Mouse (Mus musculus): Measurements from ENCODE around the gene Mpl. TPM values are rescaled to one million over a fixed set of nuclear protein-coding genes. Genes with fewer than 3 reads are reported as not detected.

The Mpl gene
- polyA plus RNA-seq (2012; rRNA removed), result 0.03 TPM in 2 replicates

DNA sequence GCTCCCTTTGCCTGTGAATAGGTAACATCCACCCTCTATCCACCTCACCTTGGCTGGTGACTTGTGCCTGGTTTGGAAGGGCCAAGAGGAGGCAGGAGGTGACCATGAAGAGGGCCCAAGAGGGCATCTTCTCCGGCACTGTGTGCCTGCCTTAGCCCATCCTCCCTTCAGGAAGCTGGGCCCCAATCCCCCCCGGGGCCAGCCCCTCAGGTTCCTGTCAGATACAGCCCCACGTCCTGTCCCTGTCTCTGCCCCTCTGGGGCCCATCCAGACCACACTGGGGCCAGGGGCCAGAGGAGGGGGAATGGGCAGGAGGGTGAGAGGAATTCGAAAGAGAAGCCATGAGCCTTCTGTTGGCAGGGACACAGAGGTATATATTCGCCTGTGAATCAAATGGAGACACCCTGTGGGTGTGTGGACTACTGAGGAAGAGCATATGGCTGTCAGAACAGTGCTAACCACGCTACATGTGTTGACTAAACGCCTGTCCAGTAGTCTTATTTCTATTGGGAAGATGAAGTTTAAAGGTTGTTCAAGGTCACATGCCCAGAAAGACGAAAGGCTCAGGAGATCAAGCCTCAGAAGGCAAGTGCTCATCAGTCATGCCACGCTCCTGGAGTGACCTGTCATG is at the start of gene Mpl:
Gene Mpl (minus strand): TSS at position 169 of the 631 bp plus-strand sequence.

DNA sequence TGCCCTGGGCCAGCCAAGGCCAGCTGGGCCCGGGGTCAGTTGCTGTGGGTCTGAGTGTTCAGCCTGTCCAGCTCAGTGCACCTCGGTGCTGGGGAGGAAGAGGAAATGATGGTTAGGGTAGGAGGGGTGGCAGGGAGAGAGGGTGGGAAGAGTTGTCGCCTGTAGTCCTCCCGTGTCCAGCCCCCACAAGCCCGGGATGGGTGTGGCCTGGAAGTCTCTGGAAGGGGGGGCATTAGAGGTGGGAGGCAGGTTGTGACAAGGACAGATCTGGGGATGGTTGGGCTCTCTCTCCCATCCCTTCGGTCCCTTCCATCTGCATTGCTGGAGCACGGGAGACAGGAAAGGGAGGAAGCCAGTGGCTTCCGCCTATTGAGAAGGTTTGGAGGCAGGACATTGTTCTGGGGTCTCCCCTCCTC is 32.4 kb upstream of the Mpl start, which contains the start of gene Tie1:
Gene Tie1 (minus strand): TSS at position 345 of the 416 bp plus-strand sequence.

DNA sequence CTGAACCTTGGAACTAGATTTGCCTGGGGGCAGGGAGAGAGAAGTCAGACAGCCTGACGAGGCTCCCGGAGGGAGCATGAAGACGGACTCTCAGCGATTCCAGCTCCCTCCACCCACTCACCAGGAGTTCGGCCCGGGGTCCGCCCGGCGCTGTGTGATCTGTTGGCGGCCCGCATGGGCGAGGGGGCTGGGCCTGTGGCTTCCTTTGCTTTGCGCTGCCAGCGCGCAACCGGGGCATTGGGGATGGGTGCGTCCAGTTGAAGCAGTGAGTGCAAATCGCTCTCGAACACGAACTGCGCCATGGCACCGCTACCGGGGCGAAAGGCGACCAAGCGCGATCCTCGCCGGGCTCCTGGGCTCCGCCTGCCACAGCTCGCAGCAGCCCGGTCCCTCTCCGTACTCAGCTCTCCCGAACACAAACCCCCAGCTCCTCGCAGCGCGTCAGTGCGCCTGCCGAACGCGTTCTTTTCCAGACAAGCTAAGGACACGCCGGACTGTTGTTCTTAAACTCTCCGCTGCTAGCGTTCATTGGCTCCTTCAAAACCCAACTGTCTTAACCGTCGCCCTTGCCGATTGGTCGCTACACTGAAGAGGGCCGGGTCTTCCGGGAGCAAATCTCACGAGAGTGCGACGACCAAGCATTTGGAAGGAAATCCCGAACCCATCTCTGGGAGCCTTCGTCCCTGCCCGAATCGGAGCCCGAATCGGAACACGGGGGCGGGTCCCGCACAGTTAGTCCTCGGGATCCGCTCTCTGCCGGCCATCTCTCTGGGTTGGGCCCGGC is 20.3 kb downstream of the Mpl start, which contains the start of gene Cdc20:
Gene Cdc20 (minus strand): TSS at position 533 of the 784 bp plus-strand sequence.

DNA sequence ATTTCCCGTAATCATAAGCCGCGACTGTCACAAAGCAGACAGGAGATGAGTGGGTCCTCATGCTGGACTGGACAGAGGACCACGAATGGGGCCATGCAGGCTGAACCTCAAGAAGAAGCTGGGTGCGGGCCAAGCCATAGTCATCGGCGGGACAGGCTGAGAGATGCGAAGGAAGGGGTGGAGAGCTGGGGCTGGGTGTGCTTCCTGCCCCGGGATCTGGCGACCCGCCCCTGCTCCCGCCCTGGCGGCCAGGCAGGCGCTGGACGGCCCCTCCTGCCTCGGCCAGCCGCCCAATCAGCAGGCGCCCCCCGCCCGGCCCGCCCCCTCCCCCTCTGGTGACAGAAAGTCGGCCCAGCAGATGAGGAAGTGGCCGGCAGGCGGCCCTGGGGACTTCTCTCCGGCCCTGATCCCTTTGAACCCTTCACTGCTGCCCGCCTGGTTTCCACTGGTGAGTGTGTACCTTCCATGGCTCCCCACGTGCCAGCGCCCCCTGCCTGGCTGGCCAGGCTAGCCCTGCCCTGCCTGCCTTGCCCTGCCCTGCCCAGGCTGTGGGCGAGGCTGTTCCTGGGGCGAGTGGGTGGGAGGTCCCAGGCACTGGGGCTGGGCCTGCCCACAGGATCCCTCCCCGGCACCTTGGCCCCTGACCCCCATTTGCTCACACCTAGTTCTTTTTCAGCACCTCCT is 29.4 kb downstream of the Mpl start, which contains the start of gene Elovl1:
Gene Elovl1 (plus strand): TSS at position 326 of the 684 bp plus-strand sequence.

DNA sequence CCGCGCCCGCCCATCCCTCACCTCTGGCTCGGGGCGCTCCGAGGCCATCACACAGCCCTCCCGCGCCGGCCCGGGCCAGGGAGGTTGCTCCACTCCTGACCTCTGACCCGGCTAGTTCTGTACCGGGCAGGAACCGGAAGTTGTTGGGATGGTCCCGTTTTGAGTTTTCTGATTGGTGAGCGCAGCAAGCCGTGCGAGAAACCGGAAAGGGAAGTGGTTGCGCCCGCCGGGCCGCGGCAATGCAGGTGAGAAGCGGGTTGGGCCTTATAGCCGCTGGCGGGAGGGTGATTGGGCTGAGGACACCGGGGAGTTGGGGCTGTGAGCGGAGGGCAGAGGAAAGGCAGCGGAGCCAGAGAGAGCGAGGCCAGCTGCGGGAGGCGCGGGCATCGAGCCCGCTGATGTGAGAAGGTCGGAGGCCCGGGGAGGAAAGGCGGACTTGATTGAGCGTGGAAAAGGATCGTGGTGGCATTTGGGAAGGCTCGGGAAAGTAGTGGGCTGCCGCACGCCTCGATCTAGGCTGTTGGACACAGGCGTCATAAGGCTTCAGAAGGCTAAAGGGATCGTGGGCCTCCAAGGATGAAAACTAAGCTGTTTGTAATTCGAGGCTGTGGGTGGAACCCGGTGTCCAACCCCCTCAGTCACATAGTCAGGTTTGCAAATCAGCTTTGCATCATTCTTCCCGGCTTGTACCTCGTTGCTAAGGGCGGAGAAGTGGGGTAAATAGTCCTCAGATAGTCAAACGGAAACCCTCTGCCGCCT is 48.0 kb downstream of the Mpl start, which contains the start of the genes Szt2 and Med8:
Gene Szt2 (minus strand): TSS at position 132 of the 759 bp plus-strand sequence.
Gene Med8 (plus strand): TSS at position 196 of the 759 bp plus-strand sequence.

Other genes starting within 250 kb of the Mpl start
- gene Ptprf, start 166.1 kb downstream of the Mpl start, polyA plus RNA-seq (2012; rRNA removed), result 78.8 and 90.6 TPM in 2 replicates
- gene Szt2, start 48.2 kb downstream of the Mpl start, polyA plus RNA-seq (2012; rRNA removed), result 27.6 and 31.4 TPM in 2 replicates
- 84.1 and 84.8 TPM in 2 replicates for gene Med8, start 48.2 kb downstream of the Mpl start, polyA plus RNA-seq (2012; rRNA removed)
- 46.5 and 49.8 TPM in 2 replicates for gene Elovl1, start 29.4 kb downstream of the Mpl start, polyA plus RNA-seq (2012; rRNA removed)
- 25.4 and 26.0 TPM in 2 replicates for gene Cdc20, start 20.2 kb downstream of the Mpl start, polyA plus RNA-seq (2012; rRNA removed)
- 12.6 and 13.4 TPM in 2 replicates for gene Tie1, start 32.5 kb upstream of the Mpl start, polyA plus RNA-seq (2012; rRNA removed)
- 0.05 and 0.34 TPM in 2 replicates for gene 2610528J11Rik, start 69.5 kb upstream of the Mpl start, polyA plus RNA-seq (2012; rRNA removed)
- 0.45 and 0.92 TPM in 2 replicates for gene Tmem125, start 86.5 kb upstream of the Mpl start, polyA plus RNA-seq (2012; rRNA removed)
- 0.92 and 1.3 TPM in 2 replicates for gene Cfap57, start 163.3 kb upstream of the Mpl start, polyA plus RNA-seq (2012; rRNA removed)
- 88.1 and 94.5 TPM in 2 replicates for gene Ebna1bp2, start 163.3 kb upstream of the Mpl start, polyA plus RNA-seq (2012; rRNA removed)
- not detected in 2 replicates for gene Olfr62, start 201.4 kb upstream of the Mpl start, polyA plus RNA-seq (2012; rRNA removed)
- gene Olfr1342, start 235.2 kb upstream of the Mpl start, polyA plus RNA-seq (2012; rRNA removed), result 0.01 and 0.08 TPM in 2 replicates
- not detected in 2 replicates for gene Olfr1341, start 246.0 kb upstream of the Mpl start, polyA plus RNA-seq (2012; rRNA removed)